In the genomic region with DNA sequence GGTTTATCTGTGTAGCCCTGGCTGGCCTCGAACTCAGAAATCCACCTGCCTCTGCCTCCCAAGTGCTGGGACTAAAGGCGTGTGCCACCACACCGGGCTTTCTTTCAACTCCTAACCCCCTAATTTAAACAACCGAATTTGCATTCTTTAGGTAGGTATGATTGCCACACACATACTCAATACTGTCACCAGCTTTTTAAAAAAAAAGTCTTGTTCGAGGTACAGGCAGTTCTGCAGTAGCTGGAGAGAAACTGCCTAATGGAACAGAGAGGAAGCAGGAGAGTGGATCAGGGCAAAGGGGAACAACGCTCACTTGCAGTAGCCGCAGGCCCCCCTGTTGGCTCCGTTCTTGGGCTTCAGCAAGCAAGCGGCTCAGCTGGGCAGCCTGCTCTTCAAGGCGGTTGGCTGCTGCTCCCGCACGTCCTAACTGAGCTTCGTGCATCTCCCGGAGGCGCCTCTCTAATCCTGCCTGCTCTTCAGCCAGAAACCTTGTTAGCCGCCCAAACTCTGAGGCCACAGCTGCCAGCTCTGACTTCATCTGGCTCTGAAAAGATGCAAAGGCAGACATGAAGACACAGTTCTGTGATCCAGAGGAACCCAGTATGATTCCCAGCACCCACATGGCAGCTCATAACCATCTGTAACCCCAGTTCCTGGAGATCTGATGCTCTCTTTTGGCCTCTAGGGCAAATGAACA, we compare ENCODE assay signal across 10 mouse cellular contexts. TPM values are rescaled to one million over a fixed set of nuclear protein-coding genes. Genes with fewer than 3 reads are reported as not detected.
A peak's percentile ranks its signal among the peaks of the same experiment; 100 is the strongest.
DNase-seq lines count a peak whose midpoint lies in the region; ATAC-seq and TF ChIP-seq lines count a peak whose summit lies in the region.
"Had no signal": no experiment of that assay in that cellular context is flagged by ENCODE, and none has a peak within 500 bp of the region (broad histone marks: within the 10 kb centered on the region; RNA-seq: fewer than 3 reads in every experiment).

No protein-coding gene starts in this region.

- H3K36me3 ChIP-seq in kidney, embryonic 14.5 days (ENCODE audit: control insufficient read depth, insufficient read depth, low read length) = peaks cover 95% of the 10 kb centered on the region
- H3K36me3 ChIP-seq in ES-Bruce4 (ENCODE audit: control insufficient read depth, insufficient read depth, low read length, poor library complexity, severe bottlenecking) = peaks cover 78% of the 10 kb centered on the region

- no peaks in the 10 kb centered on the region for H3K9me3 ChIP-seq in kidney, embryonic 14.5 days (ENCODE audit: control insufficient read depth, low read length)
- no peaks in the 10 kb centered on the region for H3K9me3 ChIP-seq in ES-Bruce4 (replicated peaks; ENCODE audit: control insufficient read depth, insufficient read depth, low read length, poor library complexity, severe bottlenecking)

- peak; percentile 29 to 40 for DNase-seq in kidney, postnatal 4 days
- DNase-seq in R1 (ENCODE audit: low read depth, low spot score) = peak; percentile 46
- DNase-seq in heart, postnatal 36 days = peak; percentile 34 to 50
- DNase-seq in testis, postnatal 14 days (ENCODE audit: low spot score) = no peak
- no peak for DNase-seq in adrenal gland, adult 2 months
- DNase-seq: cerebellum, adult 18-20 months; kidney, adult 11 months had no signal

- no peak for TF ChIP-seq EP300 in ES-Bruce4 (IDR thresholded peaks at IDR 0.05; ENCODE audit: insufficient read depth, low read depth, low read length)

- no peak for ATAC-seq in kidney, embryonic 14.5 days (ENCODE audit: low FRiP score, low TSS enrichment)

- H3K4me2 ChIP-seq in kidney, embryonic 14.5 days (replicated peaks; ENCODE audit: low read depth, low read length) = no peak overlapping the region

- no peak for TF ChIP-seq CTCF in ES-Bruce4 (IDR thresholded peaks at IDR 0.05; ENCODE audit: low read depth, low read length)

- 78% methylated on average over 16 of the region's 16 CpGs for WGBS in kidney, embryonic 14.5 days

- intact Hi-C loops in heart, postnatal 36 days (cut with DNase I) = no loop called here

- no peak overlapping the region for H3K27ac ChIP-seq in kidney, embryonic 14.5 days (ENCODE audit: low read depth, low read length)
- H3K27ac ChIP-seq in ES-Bruce4 (ENCODE audit: insufficient read depth, low read length) = 0 out of 2 replicates have a peak overlapping the region, but pooled peaks have one; percentile 17
- H3K27ac ChIP-seq: liver, embryonic 14.5 days had no signal

- H3K9ac ChIP-seq in kidney, embryonic 14.5 days (ENCODE audit: low read depth, low read length) = no peak overlapping the region
- H3K9ac ChIP-seq in ES-Bruce4 (ENCODE audit: low read depth, poor library complexity, severe bottlenecking) = no peak overlapping the region
- H3K9ac ChIP-seq: liver, embryonic 14.5 days had no signal

- TF ChIP-seq POLR2A in ES-Bruce4 (IDR thresholded peaks at IDR 0.05; ENCODE audit: insufficient read depth, low read length) = no peak

- H3K4me3 ChIP-seq in kidney, embryonic 14.5 days (ENCODE audit: low read length) = no peak overlapping the region
- H3K4me3 ChIP-seq in ES-Bruce4 (ENCODE audit: low read depth, low read length) = no peak overlapping the region

- no peaks in the 10 kb centered on the region for H3K27me3 ChIP-seq in kidney, embryonic 14.5 days (ENCODE audit: control insufficient read depth, insufficient read depth, low read length)
- no peaks in the 10 kb centered on the region for H3K27me3 ChIP-seq in ES-Bruce4 (ENCODE audit: control insufficient read depth, insufficient read depth, low read length, poor library complexity, severe bottlenecking)

- H3K4me1 ChIP-seq in kidney, embryonic 14.5 days (ENCODE audit: control insufficient read depth, insufficient read depth, low read length) = no peaks in the 10 kb centered on the region
- no peaks in the 10 kb centered on the region for H3K4me1 ChIP-seq in ES-Bruce4 (ENCODE audit: control insufficient read depth, insufficient read depth, low read length)

RNA-seq across cellular contexts. Expression of a gene that starts 8.3 kb away (rescaled TPM):
- polyA plus RNA-seq in kidney, embryonic 14.5 days (2014; fragmentation: Nextera tagmentation; extraction: Ambion mirVana) = 5.8 and 6.1 TPM in 2 replicates
- polyA plus RNA-seq in ES-Bruce4 (2011; ENCODE audit: insufficient read depth, insufficient read length, low read depth, missing spikeins) = 29.6 and 32.2 TPM in 2 replicates
- total RNA-seq in heart, postnatal 36 days (2021) = 10 to 100 TPM; 21.0 to 22.7 TPM
- 10 to 100 TPM; 38.6 to 45.0 TPM for total RNA-seq in adrenal gland, adult 2 months (2021)
- 36.5 and 38.6 TPM in 2 replicates for polyA plus RNA-seq in adrenal gland, adult 2 months (2012; rRNA removed)

RNA-seq across cellular contexts. Expression of a gene that starts 8.8 kb away (rescaled TPM):
- 994 and 1,198 TPM in 2 replicates for polyA plus RNA-seq in kidney, embryonic 14.5 days (2014; fragmentation: Nextera tagmentation; extraction: Ambion mirVana)
- 2,044 and 2,161 TPM in 2 replicates for polyA plus RNA-seq in ES-Bruce4 (2011; ENCODE audit: insufficient read depth, insufficient read length, low read depth, missing spikeins)
- total RNA-seq in heart, postnatal 36 days (2021) = 100 to 1,000 TPM; 385 to 411 TPM
- total RNA-seq in adrenal gland, adult 2 months (2021) = 100 to 1,000 TPM; 663 to 695 TPM
- 1,357 and 1,385 TPM in 2 replicates for polyA plus RNA-seq in adrenal gland, adult 2 months (2012; rRNA removed)

RNA-seq across cellular contexts. Expression of a gene that starts 17.1 kb away (rescaled TPM):
- 1.3 and 2.9 TPM in 2 replicates for polyA plus RNA-seq in kidney, embryonic 14.5 days (2014; fragmentation: Nextera tagmentation; extraction: Ambion mirVana)
- 8.1 and 8.7 TPM in 2 replicates for polyA plus RNA-seq in ES-Bruce4 (2011; ENCODE audit: insufficient read depth, insufficient read length, low read depth, missing spikeins)
- total RNA-seq in heart, postnatal 36 days (2021) = 10 to 100 TPM; 17.8 to 26.2 TPM
- total RNA-seq in adrenal gland, adult 2 months (2021) = 1 to 10 TPM; 8.8 to 9.0 TPM
- polyA plus RNA-seq in adrenal gland, adult 2 months (2012; rRNA removed) = 16.5 and 21.0 TPM in 2 replicates

RNA-seq across cellular contexts. Expression of a gene that starts 17.6 kb away (rescaled TPM):
- polyA plus RNA-seq in kidney, embryonic 14.5 days (2014; fragmentation: Nextera tagmentation; extraction: Ambion mirVana) = 5.6 and 7.6 TPM in 2 replicates
- polyA plus RNA-seq in ES-Bruce4 (2011; ENCODE audit: insufficient read depth, insufficient read length, low read depth, missing spikeins) = 88.5 and 95.4 TPM in 2 replicates
- total RNA-seq in heart, postnatal 36 days (2021) = 1 to 10 TPM; 3.5 to 3.9 TPM
- total RNA-seq in adrenal gland, adult 2 months (2021) = 1 to 10 TPM; 1.8 to 6.2 TPM
- polyA plus RNA-seq in adrenal gland, adult 2 months (2012; rRNA removed) = 10.5 and 17.5 TPM in 2 replicates

Comparison
In these comparisons a context has a peak if more than half of its experiments do, and no peak if none do; other contexts are left out.
1. DNase-seq: peak in kidney, postnatal 4 days (2 of 2), R1 (single experiment) and heart, postnatal 36 days (2 of 2); none in testis, postnatal 14 days (single experiment) and adrenal gland, adult 2 months (single experiment).